Mouse (Mus musculus) olfactory bulb, adult 2 months (tissue): Measurements from ENCODE around the gene Cntn4.

ENCODE experiments used
- CTCF ChIP-seq: fragments of 200-500 bp; IDR thresholded peaks from 2 replicates; pipeline ENCODE4 v1.5.1; 2012; ENCODE audit warnings: low read depth, mild to moderate bottlenecking, low read length, moderate library complexity; ENCODE audit not compliant: insufficient read depth
- POLR2A ChIP-seq: fragments of 200-500 bp; IDR thresholded peaks from 2 replicates; pipeline ENCODE4 v1.6.1; 2012; ENCODE audit warnings: mild to moderate bottlenecking, low read depth, low read length, moderate library complexity; ENCODE audit not compliant: insufficient read depth

- TF ChIP-seq CTCF (no peak), POLR2A (no peak)
These were observed 535.6 kb downstream of the Cntn4 start for GRCm38 (mm10) chr6:106213071-106213470.
